ENCODE assay signal across 17 mouse cellular contexts in the genomic region with DNA sequence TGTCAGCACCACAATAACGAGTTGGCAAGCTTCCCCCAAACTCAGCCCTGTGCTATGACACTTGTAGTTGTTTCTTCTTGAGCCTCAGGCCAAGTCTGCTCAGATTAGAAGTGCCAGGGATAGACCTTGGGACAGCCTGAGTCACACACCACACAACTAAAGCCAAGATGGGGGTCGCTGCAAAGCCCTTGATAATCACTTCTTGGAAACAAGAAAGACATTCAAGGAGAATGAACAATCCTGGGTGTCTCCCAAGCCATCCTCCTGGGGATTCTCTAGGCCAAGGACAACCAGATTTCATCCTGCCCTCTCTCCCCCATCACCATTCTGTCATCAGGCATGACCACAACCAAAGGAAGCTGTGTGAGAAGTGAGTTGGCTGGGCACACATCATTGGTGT. TPM values are rescaled to one million over a fixed set of nuclear protein-coding genes. Genes with fewer than 3 reads are reported as not detected.
A peak's percentile ranks its signal among the peaks of the same experiment; 100 is the strongest.
DNase-seq lines count a peak whose midpoint lies in the region; ATAC-seq lines count a peak whose summit lies in the region.
"Had no signal": no experiment of that assay in that cellular context is flagged by ENCODE, and none has a peak within 500 bp of the region (broad histone marks: within the 10 kb centered on the region; RNA-seq: fewer than 3 reads in every experiment).

No protein-coding gene starts in this region.

- intact Hi-C loops in gastrocnemius, postnatal 14 days (cut with DNase I; ENCODE audit: low total_unique reads): no loop called here

- peak; percentile 12 for DNase-seq in gastrocnemius, postnatal 14 days
- no peak for DNase-seq in gastrocnemius, postnatal 4 days (ENCODE audit: low spot score in 2 of 2)
- peak; percentile 3 for DNase-seq in ovary, adult 18-20 months (ENCODE audit: low spot score)
- DNase-seq in ovary, postnatal 14 days (ENCODE audit: low spot score): no peak
- DNase-seq in adrenal gland, postnatal 36 days: peak; percentile 32 to 64
- no peak for DNase-seq in cerebellum, adult 9-11 months
- DNase-seq: cerebellum, adult 8-10 months; lung, adult 18-20 months; lung, postnatal 14 days; retina, postnatal 1 day; thymus, adult 2 months had no signal

- ATAC-seq in megakaryocyte, adult 5-6 weeks (ENCODE audit: poor library complexity, severe bottlenecking): no peak
- ATAC-seq: forebrain, embryonic 16.5 days; intestine, embryonic 15.5 days; midbrain, embryonic 16.5 days had no signal

RNA-seq across cellular contexts. Expression of a gene that starts 25.9 kb away (rescaled TPM):
- total RNA-seq in gastrocnemius, postnatal 14 days (2021): 10 to 100 TPM in 1 of 2 experiments, 1 to 10 TPM in 1; 8.8 to 14.3 TPM
- total RNA-seq in gastrocnemius, postnatal 4 days (2021): 10 to 100 TPM; 36.2 to 38.2 TPM
- total RNA-seq in adrenal gland, postnatal 36 days (2021): 10 to 100 TPM in 1 of 2 experiments, 1 to 10 TPM in 1; 7.3 to 11.3 TPM
- total RNA-seq in megakaryocyte, adult 5-6 weeks (2015): not detected in 2 replicates
- total RNA-seq in megakaryocyte, adult 5-6 weeks (2017): not detected in 2 replicates
- total RNA-seq: megakaryocyte-erythroid progenitor cell, adult 5-6 weeks; neutrophil, adult 5-6 weeks had no signal

Comparison
In these comparisons a context has a peak if more than half of its experiments do, and no peak if none do; other contexts are left out.
1. DNase-seq: peak in gastrocnemius, postnatal 14 days (single experiment), ovary, adult 18-20 months (single experiment) and adrenal gland, postnatal 36 days (2 of 2); none in gastrocnemius, postnatal 4 days (0 of 2), ovary, postnatal 14 days (single experiment) and cerebellum, adult 9-11 months (single experiment).
2. RNA of a gene that starts 25.9 kb away (total RNA-seq): 36.2 to 38.2 TPM in gastrocnemius, postnatal 4 days, 8.8 to 14.3 TPM in gastrocnemius, postnatal 14 days and 7.3 to 11.3 TPM in adrenal gland, postnatal 36 days; not detected in megakaryocyte, adult 5-6 weeks; every median in the first group is over 4 times any median in the second.